Mouse (Mus musculus) midbrain, embryonic 13.5 days (tissue): ENCODE measurements at regions not wholly inside any gene's neighbourhood (a gene's known extent, or its start where the extent isn't known, plus 50 kb on each side); places are given as distances from the start of the nearest gene placed in this dataset.
A peak's percentile ranks its signal among the peaks of the same experiment; 100 is the strongest.

Source experiments
- ATAC-seq: fragments of 200-750 bp; cut with Nextera tagmentation; 2 replicates; pipeline ENCODE4 v1.8.0; 2017; ENCODE audit warnings: mild to moderate bottlenecking, moderate TSS enrichment, moderate library complexity
- H3K27ac ChIP-seq: fragments of 300-500 bp; sonication (generic); 2 replicates; pipeline ENCODE4 v1.5.1; 2015; ENCODE audit warnings: inconsistent platforms, mild to moderate bottlenecking, moderate library complexity
- H3K27me3 ChIP-seq: fragments of 300-500 bp; sonication (generic); 2 replicates; pipeline ENCODE4 v1.6.1; 2015; ENCODE audit warnings: mild to moderate bottlenecking, inconsistent platforms
- H3K36me3 ChIP-seq: fragments of 300-500 bp; sonication (generic); 2 replicates; pipeline ENCODE4 v1.6.1; 2015; ENCODE audit warnings: mild to moderate bottlenecking, inconsistent platforms
- H3K4me1 ChIP-seq: fragments of 300-500 bp; sonication (generic); replicated peaks from 2 replicates; pipeline ENCODE4 v1.6.1; 2015; ENCODE audit warnings: inconsistent platforms
- H3K4me2 ChIP-seq: fragments of 300-500 bp; sonication (generic); replicated peaks from 2 replicates; pipeline ENCODE4 v1.6.1; 2015; ENCODE audit warnings: moderate library complexity, mild to moderate bottlenecking, inconsistent platforms
- H3K4me3 ChIP-seq: fragments of 300-500 bp; sonication (generic); replicated peaks from 2 replicates; pipeline ENCODE4 v1.5.1; 2015; ENCODE audit warnings: mild to moderate bottlenecking, inconsistent platforms
- H3K9ac ChIP-seq: fragments of 300-500 bp; sonication (generic); replicated peaks from 2 replicates; pipeline ENCODE4 v1.6.1; 2015; ENCODE audit warnings: mild to moderate bottlenecking, inconsistent platforms
- H3K9me3 ChIP-seq: fragments of 300-500 bp; sonication (generic); 2 replicates; pipeline ENCODE4 v1.6.1; 2016; ENCODE audit warnings: mild to moderate bottlenecking, inconsistent platforms
- WGBS: fragments of 180-500 bp; shearing (Covaris S2); methylation state at CpG from one replicate; pipeline ENCODE4 v1.1.7; 2015; 5-methylcytosine and 5-hydroxymethylcytosine counted together

GRCm38 (mm10) chr12:32709188-32709587 lies 110.2 kb upstream of the Nampt start:
- Histone ChIP-seq H3K9me3 (no peaks in the 10 kb centered on the region), H3K9ac (no peak overlapping the region), H3K27ac (no peak overlapping the region), H3K4me1 (no peaks in the 10 kb centered on the region), H3K36me3 (no peaks in the 10 kb centered on the region), H3K4me3 (no peak overlapping the region), H3K27me3 (no peaks in the 10 kb centered on the region), H3K4me2 (no peak overlapping the region)
- no peak for ATAC-seq
- WGBS: 86% methylated on average over 10 of the region's 10 CpGs

GRCm38 (mm10) chr12:32717129-32717921 lies 102.0 kb upstream of the Nampt start:
- Histone ChIP-seq H3K4me1 (0 out of 2 replicates have a peak, but pooled peaks cover 5% of the 10 kb centered on the region), H3K27ac (no peak overlapping the region), H3K4me3 (no peak overlapping the region), H3K9me3 (no peaks in the 10 kb centered on the region), H3K9ac (no peak overlapping the region), H3K27me3 (no peaks in the 10 kb centered on the region), H3K36me3 (no peaks in the 10 kb centered on the region), H3K4me2 (no peak overlapping the region)
- 70% methylated on average over 5 of the region's 5 CpGs for WGBS
- peak; percentile 66 for ATAC-seq

GRCm38 (mm10) chr12:32719203-32719602 lies 100.1 kb upstream of the Nampt start:
- Histone ChIP-seq H3K27ac (no peak overlapping the region), H3K9me3 (no peaks in the 10 kb centered on the region), H3K36me3 (no peaks in the 10 kb centered on the region), H3K9ac (no peak overlapping the region), H3K4me1 (0 out of 2 replicates have a peak, but pooled peaks cover 5% of the 10 kb centered on the region), H3K4me3 (no peak overlapping the region), H3K27me3 (no peaks in the 10 kb centered on the region), H3K4me2 (no peak overlapping the region)
- ATAC-seq: no peak
- 92% methylated on average over 4 of the region's 4 CpGs for WGBS

DNA sequence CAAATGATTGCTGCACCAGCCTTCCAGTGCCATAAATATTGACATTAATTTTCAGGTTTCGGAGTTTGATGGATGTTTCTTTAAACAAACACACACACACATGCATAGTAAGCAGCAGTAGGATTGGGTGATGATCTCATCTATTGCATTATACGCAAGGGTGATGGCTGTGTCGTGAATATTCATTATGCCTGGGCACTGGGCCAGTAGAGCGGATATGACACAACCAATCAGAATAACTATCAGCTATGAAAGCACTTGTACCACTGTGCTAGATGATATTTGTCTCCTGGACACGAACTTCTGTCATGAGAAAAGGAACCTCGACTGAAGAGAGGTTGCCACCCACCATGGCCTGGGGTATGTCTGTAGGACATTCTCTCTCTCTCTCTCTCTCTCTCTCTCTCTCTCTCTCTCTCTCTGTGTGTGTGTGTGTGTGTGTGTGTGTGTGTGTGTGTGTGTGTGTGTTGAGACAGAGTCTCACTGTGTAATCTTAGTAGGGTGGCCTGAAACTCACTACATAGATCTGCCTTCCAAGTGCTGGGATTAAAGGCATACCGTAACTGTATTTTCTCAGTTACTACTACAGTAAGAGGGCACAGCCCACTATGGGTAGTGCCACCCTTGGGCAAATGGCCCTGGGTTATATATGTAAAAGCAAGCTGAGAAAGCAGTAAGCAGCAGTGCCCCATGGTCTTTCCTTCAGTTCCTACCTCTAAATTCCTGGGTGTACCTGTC lies 94.7 kb upstream of the Nampt start:
- Histone ChIP-seq H3K4me3 (no peak overlapping the region), H3K27me3 (no peaks in the 10 kb centered on the region), H3K27ac (no peak overlapping the region), H3K9ac (no peak overlapping the region), H3K4me1 (peaks cover 5% of the 10 kb centered on the region; the same call in 1 of the 2 replicates), H3K36me3 (no peaks in the 10 kb centered on the region), H3K9me3 (no peaks in the 10 kb centered on the region), H3K4me2 (no peak overlapping the region)
- 68% methylated on average over 7 of the region's 7 CpGs for WGBS
- peak; percentile 89 for ATAC-seq

DNA sequence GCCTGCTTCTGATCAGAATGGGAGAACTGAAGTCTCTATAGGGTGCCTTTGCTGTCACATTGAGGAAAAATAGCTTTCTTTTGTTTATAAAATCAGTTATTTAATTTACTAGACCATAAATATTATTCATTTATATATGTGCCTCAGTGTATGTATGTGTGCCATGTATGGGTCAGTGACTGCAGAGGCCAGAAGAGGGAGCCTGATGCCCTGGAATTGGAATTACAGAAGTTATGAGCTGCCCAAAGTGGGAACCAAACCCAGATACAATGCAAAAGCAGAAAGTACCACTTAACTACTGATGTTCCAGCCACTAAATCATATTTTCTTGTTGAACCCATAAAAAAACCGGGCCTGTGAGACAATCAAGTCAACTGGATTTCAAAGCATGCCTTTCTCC lies 91.8 kb upstream of the Nampt start:
- Histone ChIP-seq H3K4me1 (peaks cover 5% of the 10 kb centered on the region; the same call in 1 of the 2 replicates), H3K4me2 (no peak overlapping the region), H3K36me3 (no peaks in the 10 kb centered on the region), H3K4me3 (no peak overlapping the region), H3K27me3 (no peaks in the 10 kb centered on the region), H3K9me3 (no peaks in the 10 kb centered on the region), H3K27ac (no peak overlapping the region), H3K9ac (no peak overlapping the region)
- WGBS: 90% methylated on average over 1 of the region's 1 CpGs
- ATAC-seq: no peak

GRCm38 (mm10) chr12:32728425-32728824 lies 90.9 kb upstream of the Nampt start:
- peaks cover 5% of the 10 kb centered on the region; the same call in 1 of the 2 replicates for H3K4me1 ChIP-seq
- no peak overlapping the region for H3K4me3 ChIP-seq
- 15% methylated on average over 10 of the region's 10 CpGs for WGBS
- H3K4me2 ChIP-seq: no peak overlapping the region
- H3K9me3 ChIP-seq: no peaks in the 10 kb centered on the region
- no peak overlapping the region for H3K9ac ChIP-seq
- no peak overlapping the region for H3K27ac ChIP-seq
- no peaks in the 10 kb centered on the region for H3K36me3 ChIP-seq
- no peak for ATAC-seq
- no peaks in the 10 kb centered on the region for H3K27me3 ChIP-seq

DNA sequence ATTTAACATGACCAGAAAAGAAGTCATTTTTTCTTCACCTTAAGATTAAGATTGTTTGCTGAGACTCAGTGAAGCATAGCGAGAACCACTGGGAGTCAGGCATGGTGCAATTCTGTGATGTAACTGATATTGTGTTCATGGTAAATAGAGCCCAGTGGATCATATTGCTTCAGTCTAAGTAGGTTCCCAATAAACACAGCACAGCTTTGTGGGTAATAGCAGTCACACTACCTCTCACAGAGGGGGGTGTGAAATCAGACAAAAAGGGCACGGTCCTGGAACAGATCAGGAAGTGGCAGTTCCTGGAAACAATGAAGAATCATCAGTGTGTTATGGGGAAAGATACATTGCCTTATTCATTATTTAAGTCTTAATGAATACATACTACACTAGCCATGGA lies 84.1 kb upstream of the Nampt start:
- ATAC-seq: no peak
- no peaks in the 10 kb centered on the region for H3K36me3 ChIP-seq
- WGBS: 75% methylated on average over 2 of the region's 2 CpGs

GRCm38 (mm10) chr12:32741465-32741864 lies 77.9 kb upstream of the Nampt start:
- Histone ChIP-seq H3K27me3 (no peaks in the 10 kb centered on the region), H3K36me3 (no peaks in the 10 kb centered on the region), H3K27ac (no peak overlapping the region), H3K4me1 (no peaks in the 10 kb centered on the region), H3K9ac (no peak overlapping the region), H3K9me3 (no peaks in the 10 kb centered on the region), H3K4me3 (no peak overlapping the region), H3K4me2 (no peak overlapping the region)
- ATAC-seq: no peak

More for the DNA sequence above, 84.1 kb upstream of the Nampt start:
- Histone ChIP-seq H3K9ac (no peak overlapping the region), H3K9me3 (no peaks in the 10 kb centered on the region), H3K4me3 (no peak overlapping the region), H3K4me1 (no peaks in the 10 kb centered on the region), H3K27ac (no peak overlapping the region), H3K27me3 (no peaks in the 10 kb centered on the region), H3K4me2 (no peak overlapping the region)

GRCm38 (mm10) chr12:32757441-32758119 lies 61.8 kb upstream of the Nampt start:
- H3K9me3 ChIP-seq: no peaks in the 10 kb centered on the region
- H3K4me1 ChIP-seq: no peaks in the 10 kb centered on the region
- 82% methylated on average over 2 of the region's 2 CpGs for WGBS
- no peak for ATAC-seq
- no peaks in the 10 kb centered on the region for H3K27me3 ChIP-seq
- H3K36me3 ChIP-seq: no peaks in the 10 kb centered on the region
- H3K4me2 ChIP-seq: no peak overlapping the region
- H3K4me3 ChIP-seq: no peak overlapping the region
- no peak overlapping the region for H3K9ac ChIP-seq
- H3K27ac ChIP-seq: no peak overlapping the region

GRCm38 (mm10) chr12:32758150-32758549 lies 61.2 kb upstream of the Nampt start:
- H3K4me2 ChIP-seq: no peak overlapping the region
- H3K9me3 ChIP-seq: no peaks in the 10 kb centered on the region
- no peaks in the 10 kb centered on the region for H3K4me1 ChIP-seq
- no peaks in the 10 kb centered on the region for H3K36me3 ChIP-seq
- H3K27me3 ChIP-seq: no peaks in the 10 kb centered on the region
- no peak for ATAC-seq
- H3K27ac ChIP-seq: no peak overlapping the region
- H3K4me3 ChIP-seq: no peak overlapping the region
- no peak overlapping the region for H3K9ac ChIP-seq
- WGBS: 87% methylated on average over 2 of the region's 2 CpGs

DNA sequence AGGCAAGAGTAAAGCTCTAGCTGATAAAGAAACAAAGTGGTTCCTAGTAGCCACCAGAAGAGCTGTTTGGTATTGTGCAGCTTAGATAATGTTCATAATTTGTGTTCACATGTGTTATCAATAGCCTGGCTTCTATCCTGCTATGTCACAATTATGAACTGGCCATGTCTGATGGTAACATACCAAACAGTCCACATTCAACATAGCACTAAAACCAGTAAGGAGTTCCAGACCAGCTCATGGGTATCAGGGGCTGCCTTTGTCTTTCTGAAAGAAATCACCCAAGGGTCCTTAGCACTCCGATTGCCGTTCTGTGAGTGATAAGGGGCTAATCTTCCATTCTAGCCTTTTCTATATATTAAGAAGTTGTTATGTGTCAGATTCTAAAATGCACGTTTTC lies 58.7 kb upstream of the Nampt start:
- Histone ChIP-seq H3K4me3 (no peak overlapping the region), H3K27ac (no peak overlapping the region), H3K9me3 (no peaks in the 10 kb centered on the region), H3K36me3 (no peaks in the 10 kb centered on the region), H3K9ac (no peak overlapping the region), H3K27me3 (no peaks in the 10 kb centered on the region), H3K4me1 (no peaks in the 10 kb centered on the region), H3K4me2 (no peak overlapping the region)
- no peak for ATAC-seq
- 88% methylated on average over 3 of the region's 3 CpGs for WGBS

DNA sequence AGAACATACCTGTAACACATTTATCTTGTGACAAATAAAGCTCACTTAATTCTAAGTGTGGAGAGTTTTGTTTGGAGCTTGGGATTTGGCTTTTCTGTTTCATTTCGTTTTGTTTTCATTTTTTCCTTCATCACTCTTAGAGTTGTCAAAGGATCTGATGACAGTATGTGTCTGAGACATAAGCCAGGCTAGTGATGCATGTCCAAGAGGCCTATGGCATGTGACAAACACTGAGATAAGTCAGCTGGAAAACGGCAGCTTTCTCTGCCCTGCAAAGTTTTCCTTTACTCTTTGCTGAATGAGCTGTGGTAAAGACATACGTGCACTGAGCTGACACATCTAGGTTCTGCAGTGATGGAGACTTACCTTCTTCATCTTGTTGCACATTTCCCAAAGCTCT lies 58.3 kb upstream of the Nampt start:
- H3K4me1 ChIP-seq: no peaks in the 10 kb centered on the region
- no peak overlapping the region for H3K27ac ChIP-seq
- no peak overlapping the region for H3K4me3 ChIP-seq
- no peaks in the 10 kb centered on the region for H3K27me3 ChIP-seq
- H3K36me3 ChIP-seq: no peaks in the 10 kb centered on the region
- no peak overlapping the region for H3K4me2 ChIP-seq
- no peaks in the 10 kb centered on the region for H3K9me3 ChIP-seq
- 58% methylated on average over 3 of the region's 3 CpGs for WGBS
- no peak for ATAC-seq
- H3K9ac ChIP-seq: no peak overlapping the region
